Mouse (Mus musculus) forelimb bud, embryonic 11.5 days (tissue): Measurements from ENCODE around the gene Arhgef10l.
"Not testable (repeated sequence)": the region's sequence is repeated elsewhere in the genome, so short reads cannot be mapped to it uniquely, and the experiment has no call there.

Source experiments
- DNase-seq: peaks from one replicate; pipeline ENCODE4 v3.0.0-alpha.2; 2012; ENCODE audit warnings: low read depth, low spot score

The Arhgef10l gene

DNA sequence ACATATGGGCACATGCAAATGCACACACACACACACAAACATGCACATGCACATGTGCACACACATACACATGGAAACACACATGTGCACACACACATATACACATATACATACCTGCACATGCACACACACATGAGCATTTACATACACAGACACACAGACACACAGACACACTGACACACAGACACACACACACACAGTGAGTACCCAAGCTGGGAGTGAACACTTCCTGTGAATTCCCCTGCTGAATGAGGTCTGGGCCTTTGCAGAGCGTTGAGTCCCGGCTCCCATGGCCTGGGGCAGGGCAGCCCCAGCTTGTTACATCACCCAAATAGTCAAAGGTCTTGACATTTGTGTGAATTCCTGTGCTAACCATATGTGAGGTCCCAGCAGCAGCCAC is 96.4 kb downstream of the Arhgef10l start:
- DNase-seq: no peak

DNA sequence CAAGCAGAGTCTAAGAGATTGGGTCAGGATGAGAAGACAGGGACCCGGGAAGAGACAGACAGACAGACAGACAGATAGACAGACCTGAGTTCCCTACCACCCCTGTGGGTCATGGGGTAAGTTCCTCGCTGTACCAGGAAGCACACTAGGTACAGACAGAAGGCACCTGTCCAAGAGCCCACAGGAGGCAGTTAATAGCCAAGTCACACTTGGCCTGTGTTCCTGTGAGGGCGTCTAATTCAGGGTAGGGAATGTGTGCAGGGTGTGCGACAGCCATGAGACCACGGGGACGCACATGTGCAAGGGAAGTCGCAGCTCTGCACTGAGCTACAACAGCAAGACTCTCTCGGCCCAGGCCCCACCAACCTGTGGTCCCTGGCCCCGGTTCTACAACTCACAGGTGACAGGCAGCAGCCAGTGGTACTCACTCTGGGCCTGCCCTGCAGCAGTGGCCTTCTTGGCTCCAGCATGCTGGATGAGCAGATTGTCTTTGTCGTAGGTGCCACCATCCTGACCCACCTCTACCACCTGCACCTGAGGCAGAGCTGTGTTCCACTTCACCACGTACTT is 97.8 kb downstream of the Arhgef10l start:
- DNase-seq: no peak

DNA sequence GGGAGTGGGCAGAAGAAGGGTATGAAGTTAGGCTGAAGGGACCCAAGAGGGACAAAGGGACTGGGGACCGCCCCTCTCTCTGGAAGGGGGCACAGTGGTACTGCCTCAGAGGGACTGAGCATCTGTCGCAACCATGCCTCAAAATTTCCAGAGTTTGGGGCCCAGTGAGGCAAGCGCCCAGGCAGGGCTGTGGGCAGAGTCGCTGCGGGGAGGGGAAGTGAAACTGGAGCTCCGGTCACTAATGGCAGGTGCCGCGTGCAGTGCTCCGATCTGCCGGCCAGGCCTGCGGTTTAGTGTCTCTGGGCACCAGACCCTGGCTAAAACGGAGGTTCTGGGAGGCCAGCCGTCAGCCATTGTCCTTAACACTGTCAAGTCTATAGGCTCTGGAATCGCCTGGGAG is 99.0 kb downstream of the Arhgef10l start:
- no peak for DNase-seq

DNA sequence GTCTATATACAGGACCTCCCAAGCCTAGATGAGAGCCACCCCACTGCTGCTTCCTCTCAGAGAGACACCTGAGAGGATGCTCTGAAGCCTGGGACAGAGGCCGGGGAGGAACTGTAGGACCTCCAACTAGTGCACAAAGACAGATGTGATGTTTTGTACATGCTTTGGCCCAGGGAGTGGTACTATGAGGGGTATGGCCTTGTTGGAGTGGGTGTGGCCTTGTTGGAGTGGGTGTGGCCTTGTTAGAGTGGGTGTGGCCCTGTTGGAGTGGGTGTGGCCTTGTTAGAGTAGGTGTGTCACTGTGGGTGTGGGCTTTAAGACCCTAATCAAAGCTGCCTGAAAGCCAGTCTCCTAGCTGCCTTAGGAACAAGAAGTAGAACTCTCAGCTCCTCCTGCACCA is 101.4 kb downstream of the Arhgef10l start:
- DNase-seq: not testable (repeated sequence)

DNA sequence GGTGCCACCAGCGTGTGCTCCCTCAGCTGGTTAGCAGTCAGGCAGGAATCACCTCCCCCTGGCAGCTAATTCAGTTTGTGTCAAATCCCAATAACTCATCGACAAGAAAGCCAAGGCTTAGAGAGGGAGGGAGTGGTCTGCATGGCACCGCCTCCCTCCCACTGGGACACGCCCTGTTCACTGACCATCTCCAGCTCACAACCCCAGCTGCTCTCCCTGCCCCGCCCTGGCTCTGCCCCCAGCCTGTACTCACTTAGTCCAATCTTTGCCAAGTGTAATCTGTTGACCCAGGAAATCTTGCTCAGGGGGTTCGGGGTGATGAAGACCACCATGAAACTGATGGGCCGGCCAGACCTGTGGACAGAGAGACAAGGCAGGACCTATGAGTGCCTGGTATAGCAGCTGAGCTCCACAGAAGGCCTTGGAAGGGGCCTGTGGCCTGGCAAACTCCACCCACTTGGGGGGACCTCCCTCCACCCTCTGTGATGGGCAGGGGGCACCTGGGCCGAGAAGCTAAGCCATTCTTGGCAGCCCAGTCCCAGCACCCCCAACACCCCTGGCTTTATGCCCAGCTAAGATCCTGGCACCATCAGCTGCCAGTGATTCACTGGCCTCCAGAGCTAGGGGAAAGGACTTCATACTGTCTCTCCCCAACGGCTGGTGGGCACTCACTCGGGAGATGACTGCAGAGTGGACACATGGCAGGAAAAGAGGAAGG is 103.2 kb downstream of the Arhgef10l start:
- DNase-seq: no peak

DNA sequence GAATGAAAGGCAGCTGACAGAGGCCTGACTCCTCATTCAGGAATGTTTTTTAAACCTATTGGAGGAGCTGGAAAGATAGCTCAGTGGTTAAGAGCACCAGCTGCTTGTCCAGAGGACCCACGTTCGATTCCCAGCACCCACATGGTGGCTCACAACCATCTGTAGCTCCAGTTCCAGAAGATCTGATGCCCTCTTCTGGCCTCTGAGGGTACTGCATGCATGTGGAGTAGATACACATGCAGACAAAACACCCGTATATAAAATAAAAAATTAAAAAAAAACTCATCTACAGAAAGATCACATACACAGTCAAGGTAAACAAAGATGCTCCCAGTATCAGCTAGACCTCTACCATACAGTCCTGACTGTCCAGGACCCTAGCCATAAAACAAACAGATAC is 104.1 kb downstream of the Arhgef10l start:
- DNase-seq: no peak

DNA sequence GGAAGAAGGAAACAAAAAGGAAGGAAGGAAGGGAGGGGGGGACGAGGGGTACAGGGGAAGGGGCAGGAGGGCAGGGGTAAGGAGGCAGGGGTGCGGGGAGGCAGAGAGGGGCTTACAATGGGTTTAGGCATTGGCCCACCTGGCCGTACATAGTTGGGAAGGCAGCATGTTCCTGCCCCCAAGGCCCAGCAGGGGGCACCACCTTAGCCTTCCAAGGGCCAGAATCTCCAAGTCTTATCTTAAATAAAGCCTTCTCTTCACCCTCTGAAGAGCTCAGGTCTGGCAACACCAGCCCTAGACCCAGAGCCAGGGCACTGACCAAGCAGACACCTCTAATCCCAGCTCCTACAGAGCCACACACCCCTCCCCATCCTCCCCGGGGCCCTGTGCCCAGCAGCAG is 106.0 kb downstream of the Arhgef10l start:
- DNase-seq: no peak

DNA sequence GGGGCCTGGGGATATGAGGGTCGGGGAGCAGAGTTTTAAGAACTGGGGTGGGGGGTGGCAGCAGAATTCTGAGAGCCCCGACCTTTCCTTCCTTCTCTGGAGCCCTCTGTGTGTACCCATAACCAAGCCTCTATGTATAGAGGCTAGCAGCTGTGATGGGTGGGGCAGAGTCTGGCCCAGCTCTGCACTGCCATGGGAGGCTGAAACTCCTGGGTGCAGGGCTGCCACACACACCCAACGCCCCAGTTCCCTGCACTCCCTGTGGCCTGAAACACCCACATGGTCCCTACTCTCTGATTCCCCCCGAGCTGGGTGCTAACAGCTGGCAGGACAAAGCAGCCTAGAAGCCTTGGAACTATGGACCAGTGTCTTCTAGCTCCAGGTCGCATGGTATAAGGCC is 107.6 kb downstream of the Arhgef10l start:
- no peak for DNase-seq

DNA sequence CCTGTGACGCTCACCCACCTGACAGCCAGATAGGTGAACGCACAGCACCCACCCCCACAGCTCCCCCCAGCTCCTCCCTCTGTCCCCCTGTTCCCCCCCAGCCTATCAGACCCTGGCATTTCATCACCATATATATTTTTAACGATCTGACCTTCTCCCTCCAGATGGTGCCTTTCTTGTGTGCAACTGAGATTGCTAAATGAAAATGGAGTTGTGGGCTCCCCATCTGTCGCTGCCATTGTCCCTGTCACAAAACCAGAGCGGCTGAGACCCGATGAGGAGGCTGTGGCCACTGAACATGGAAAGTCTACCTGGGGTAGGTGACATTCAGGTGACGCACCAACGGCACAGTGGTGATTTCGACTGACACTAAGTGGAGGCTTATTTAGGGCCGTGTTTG is 109.3 kb downstream of the Arhgef10l start:
- no peak for DNase-seq

DNA sequence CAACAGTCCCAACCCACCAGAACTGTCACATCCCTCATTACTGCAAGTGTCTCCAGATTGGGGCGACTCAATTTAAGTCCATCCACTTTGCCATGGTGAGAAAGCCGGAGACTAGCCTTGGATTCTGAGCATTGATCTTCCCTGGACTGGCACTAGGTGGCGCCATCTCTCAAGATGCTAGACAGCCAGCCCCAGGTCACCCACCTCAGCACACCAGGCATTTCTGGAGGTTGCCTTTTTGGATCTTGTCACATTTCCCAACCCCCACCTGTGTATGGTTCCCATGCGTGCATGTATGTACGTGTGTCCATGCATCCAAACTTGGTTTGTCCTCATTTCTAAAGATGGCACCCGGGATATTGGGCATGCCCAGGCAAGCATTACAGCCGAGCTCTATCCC is 110.5 kb downstream of the Arhgef10l start:
- peak; percentile 58 for DNase-seq

DNA sequence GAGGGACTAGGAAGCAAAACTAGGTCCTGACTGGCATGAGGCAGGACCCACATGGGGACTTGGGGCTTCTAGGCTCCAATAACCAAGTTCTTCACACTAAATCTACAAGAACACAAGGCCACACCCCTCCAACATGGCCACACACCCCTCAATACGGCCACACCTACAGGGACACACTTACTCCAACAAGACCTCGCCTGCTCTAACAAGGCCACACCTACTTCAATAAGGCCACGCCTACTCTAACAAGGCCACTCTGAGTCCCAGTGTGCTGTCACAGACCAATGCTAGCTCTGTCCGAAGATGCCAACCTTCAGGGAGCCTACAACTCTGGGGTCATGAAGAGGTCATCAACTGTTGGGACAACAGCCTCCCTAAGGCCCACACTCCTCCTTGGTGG is 111.3 kb downstream of the Arhgef10l start:
- DNase-seq: no peak

DNA sequence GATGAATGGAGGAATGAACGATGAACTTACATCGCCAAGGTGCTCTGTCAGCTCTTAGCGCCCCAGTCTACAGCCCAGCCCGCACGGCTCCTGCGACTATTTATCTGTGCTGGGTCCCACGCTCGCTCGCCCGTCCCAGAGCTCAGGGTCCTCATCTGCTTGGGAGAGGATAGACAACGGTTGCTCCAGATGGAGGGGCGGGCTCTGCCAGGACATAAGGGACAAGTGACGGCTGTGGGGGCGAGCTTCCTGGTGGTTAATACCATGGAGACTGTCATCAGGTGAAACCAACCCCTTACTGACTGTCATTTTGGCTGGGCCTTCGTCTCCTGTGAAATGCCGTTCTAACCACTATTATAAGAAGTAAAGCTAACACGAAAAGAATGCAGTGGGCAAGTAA is 114.0 kb downstream of the Arhgef10l start:
- no peak for DNase-seq

DNA sequence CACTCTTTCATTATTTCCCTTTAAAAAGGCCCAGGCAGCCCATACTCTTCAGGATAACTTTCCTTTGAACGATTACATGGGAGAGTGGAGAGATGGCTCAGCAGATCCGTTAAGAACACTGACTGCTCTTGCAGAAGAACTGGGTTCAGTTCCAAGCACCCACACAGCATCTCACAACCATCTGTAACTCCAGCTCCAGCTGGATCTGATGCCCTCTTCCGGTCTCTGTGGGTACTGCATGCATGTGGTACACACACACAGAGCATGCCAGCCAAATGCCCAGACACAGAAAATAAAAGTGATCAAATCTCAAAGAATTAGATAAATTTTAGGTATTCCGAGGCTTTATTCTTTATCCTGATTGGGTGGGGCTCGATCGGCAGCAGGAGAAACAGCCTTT is 115.1 kb downstream of the Arhgef10l start:
- DNase-seq: no peak

DNA sequence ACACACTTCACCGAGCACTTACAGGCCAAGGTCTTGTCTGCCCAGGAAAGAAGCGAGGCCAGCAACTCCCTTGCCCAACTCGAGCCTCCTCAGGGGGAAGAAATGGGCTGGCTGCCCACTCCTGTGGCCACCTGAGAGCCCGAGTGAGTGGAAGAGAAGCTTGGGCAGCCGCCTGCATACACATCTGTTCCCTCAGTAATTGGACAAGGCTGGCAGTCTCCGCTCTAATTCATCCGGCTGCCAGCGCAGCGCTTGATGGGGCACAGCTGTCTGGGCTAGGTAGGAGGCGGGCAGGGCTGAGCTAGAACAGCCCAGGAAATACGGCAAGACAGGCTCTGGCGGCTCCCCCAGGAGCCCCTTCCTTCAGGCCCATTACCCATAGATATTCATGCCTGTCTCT is 115.8 kb downstream of the Arhgef10l start:
- no peak for DNase-seq

DNA sequence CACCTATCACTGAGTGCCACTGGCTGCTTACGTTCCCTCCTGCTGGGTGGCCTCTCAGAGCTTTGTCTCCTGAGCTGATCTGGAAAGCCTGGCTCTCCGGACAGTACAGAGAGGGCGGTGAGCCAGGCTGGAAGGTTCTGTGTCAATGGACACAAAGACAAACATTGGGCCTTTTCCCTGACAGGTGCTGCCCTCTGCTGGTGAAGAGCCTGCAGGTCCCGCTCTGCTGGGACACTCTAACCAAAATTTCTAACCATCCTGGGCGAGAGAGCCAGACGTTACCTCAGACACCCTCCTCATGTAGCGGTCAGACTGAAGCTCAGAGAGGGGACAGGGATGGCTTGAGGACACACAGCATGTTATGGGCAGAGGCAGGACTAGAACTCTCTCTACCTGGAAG is 118.3 kb downstream of the Arhgef10l start:
- DNase-seq: peak; percentile 61

DNA sequence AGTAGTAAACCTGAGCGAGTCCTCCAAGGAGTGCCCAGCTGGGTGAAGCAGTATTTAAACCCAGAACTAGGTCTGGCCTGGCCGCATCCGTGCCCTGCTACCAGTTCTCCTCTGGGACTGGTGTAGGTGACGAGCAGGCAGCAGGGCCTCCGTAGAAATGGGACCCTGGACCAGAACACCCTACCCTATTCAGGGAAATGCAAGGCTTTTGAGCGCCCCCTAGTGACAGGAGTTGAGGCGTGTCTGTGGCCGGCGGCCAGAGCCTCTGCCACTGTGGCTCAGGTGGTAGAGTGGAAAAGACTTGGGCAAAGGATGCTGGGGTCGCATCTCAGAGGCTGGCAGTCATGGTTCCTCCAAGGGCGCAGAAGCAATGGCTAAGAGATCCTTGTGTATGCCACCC is 126.7 kb downstream of the Arhgef10l start:
- DNase-seq: peak; percentile 49

DNA sequence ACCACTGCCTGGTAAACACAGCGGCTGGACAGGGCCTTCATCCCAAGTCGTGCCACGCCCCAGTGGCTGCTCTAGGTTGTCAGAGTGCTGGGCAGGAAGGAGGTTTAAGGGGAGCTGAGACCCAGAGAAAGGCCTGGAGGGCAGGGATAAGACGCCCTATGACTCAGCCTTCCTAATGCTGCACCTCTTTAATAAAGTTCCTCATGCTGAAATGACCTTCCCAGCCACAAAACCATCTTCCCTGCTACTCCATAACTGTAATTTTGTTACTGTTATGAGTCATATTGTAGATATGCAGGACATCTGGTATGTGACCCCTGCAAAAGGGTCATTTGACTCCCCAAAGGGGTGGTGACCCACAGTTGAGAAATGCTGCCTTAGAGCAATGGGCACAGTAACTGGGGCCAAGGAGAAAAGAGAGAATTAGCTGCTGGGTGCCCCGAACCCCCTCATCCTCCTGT is 128.2 kb downstream of the Arhgef10l start:
- no peak for DNase-seq

DNA sequence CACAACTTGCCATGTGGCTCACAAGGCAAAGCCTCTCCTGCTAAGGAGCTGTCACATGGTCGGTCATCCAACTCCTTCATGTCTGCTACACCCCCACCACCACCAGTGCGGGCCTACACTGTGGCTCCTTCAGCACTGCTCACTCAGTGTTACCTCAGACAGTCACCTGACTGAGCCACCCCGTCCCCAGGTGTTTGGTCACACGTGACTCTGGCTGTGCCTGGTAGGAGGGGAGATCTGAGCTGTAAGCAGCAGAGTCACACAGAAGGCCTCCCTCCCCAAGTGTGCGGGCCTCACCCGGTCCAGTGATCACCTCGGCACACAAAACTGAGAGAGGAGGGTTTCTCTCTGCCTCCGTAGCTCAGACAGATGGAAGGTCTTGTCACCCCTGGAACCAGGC is 130.5 kb downstream of the Arhgef10l start:
- DNase-seq: no peak

DNA sequence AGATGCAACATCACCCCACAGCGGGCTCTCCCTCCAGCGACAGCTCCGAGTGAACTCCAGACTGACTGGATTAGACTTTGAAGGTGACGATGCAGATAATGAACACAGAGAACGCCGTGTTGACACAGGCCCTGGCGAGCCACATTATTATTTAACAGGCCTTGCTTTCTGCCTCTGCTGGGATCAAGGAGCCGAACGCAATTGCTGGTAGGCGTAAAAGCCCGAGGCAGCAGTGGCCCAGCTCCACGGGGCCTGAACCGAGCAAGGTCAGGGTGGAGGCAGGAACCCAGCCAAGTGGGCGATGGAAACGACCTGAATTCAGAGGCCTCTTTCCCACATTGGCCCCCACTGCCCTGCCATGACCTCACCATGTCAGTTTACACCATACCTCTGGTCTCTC is 133.5 kb downstream of the Arhgef10l start:
- no peak for DNase-seq

DNA sequence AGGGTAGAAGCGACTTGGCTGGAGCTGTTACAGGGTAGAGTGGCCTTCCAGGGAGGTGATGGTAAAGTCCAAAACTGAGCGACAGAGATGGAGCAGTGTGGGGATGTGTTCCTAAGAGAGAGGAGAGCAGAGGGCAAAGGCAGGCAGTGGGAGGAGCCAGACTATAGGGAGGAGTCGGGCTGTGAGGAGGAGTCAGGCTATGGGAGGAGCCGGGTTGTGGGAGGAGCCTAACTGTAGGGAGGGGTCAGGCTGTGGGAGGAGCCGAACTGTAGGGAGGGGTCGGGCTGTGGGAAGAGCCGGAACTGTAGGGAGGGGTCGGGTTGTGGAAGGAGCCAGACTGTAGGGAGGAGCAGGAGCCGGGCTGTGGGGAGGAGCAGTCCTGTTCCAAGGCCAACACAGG is 134.8 kb downstream of the Arhgef10l start:
- no peak for DNase-seq

DNA sequence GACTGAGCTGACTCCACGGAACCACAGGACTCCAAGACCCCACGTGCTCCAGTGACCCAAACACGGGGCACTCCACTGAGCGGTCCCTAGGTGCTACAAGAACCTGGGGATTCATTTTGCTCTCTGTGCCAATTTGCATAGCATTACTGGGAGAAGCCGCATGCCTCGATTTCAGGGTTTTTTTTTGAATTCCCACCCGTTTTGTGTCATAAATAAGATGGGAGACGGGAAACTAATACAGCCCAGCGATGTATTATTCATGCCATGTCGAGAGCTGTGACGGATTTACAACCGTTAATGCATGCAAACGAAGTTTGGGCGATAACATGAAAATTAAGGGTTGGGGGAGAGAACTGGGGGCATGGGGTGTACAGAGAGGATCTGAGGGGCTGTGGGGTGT is 136.1 kb downstream of the Arhgef10l start:
- no peak for DNase-seq

DNA sequence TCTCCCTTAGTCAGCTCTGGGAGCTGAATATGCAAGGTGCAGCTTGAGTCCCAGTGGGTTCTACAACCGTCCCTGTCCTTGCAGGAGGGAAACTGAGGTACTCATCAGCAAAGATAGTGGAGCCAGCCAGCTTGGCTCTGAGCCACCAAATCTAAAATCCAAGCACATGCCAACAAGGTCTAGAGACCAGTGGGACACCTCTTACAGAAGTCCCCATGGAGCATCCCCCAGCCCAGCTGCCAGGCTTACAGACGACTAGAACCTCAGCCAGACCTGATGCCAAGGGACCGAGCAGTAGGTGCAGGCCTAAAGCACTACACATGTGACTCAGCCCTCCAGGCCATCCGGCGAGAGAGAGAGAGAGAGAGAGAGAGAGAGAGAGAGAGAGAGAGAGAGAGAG is 137.4 kb downstream of the Arhgef10l start:
- DNase-seq: no peak

DNA sequence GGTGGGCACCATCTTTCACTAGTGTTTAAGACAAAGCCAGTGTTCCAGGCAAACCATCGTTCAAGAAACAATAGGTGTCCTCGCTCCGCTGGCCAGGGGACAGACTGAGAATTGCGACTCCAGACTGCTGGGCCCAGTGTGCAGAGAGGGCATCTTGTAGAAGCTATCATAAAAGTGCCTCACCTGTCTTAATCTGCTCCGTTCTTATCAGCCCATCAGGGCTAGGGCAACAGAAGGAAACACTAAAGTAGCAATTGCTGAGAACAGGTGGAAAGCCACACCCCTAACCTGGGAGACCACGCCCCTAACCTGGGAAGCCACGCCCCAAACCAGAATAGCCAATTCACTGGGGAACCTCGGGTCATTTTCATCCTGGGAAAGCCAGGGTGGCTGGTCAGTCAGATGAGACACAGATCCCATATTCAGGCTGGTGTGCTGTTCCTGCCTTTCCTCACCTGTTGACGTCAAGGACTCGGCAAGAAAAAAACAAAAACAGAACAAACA is 140.1 kb downstream of the Arhgef10l start:
- no peak for DNase-seq

DNA sequence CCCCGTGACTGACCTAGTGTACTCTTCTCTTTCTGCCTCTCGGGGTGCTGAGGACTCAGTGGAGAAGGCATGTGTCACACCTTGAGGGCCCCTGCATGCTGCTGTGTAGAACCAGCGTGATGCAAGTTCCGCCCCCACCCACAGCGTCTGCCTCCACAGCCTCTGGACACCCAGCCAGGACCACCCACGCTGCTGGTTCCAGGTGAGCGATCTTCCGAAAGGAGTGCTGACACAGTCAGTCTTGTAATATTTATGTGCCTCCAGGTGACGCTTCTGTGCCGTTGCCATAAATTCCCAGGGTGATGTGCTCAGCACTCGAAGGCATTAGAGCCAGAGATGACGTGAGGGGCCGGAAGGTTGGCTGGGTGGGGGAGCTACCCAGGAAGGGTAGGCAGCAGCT is 140.9 kb downstream of the Arhgef10l start:
- DNase-seq: no peak
